Mouse (Mus musculus): ENCODE measurements around the gene Hand2.

- TF ChIP-seq CTCF (IDR thresholded peaks at IDR 0.05; ENCODE audit: control insufficient read depth, insufficient read depth, low read length): no peak
- TF ChIP-seq POLR2A (IDR thresholded peaks at IDR 0.05; ENCODE audit: borderline replicate concordance, control insufficient read depth, low read depth, low read length): no peak
Measured at GRCm38 (mm10) chr8:57326091-57327065, 5.6 kb downstream of the Hand2 start.

Measured in bone marrow, adult 2 months (tissue).